Mouse (Mus musculus): ENCODE results near the gene Fam204a.

Gene Fam204a

GRCm38 (mm10) chr19:60160611-60161274, 65.8 kb downstream of the Fam204a start:
- DNase-seq (ENCODE audit: low spot score in 2 of 2) = peak; percentile 78 to 84

- DNase-seq (ENCODE audit: low spot score in 2 of 2) = no peak
Observed at GRCm38 (mm10) chr19:60159827-60160226, 66.7 kb downstream of the Fam204a start.

- no peak for DNase-seq (ENCODE audit: low spot score in 2 of 2)
Observed at GRCm38 (mm10) chr19:60155266-60155665, 71.2 kb downstream of the Fam204a start.

- no peak for DNase-seq (ENCODE audit: low spot score in 2 of 2)
Observed at GRCm38 (mm10) chr19:60153096-60153495, 73.4 kb downstream of the Fam204a start.

- DNase-seq (ENCODE audit: low spot score in 2 of 2) = no peak
Observed at GRCm38 (mm10) chr19:60150056-60150455, 76.4 kb downstream of the Fam204a start.

- DNase-seq (ENCODE audit: low spot score in 2 of 2) = no peak
Observed at GRCm38 (mm10) chr19:60149078-60149960, 77.2 kb downstream of the Fam204a start.
